ENCODE assay signal across 24 mouse cellular contexts in the genomic region with DNA sequence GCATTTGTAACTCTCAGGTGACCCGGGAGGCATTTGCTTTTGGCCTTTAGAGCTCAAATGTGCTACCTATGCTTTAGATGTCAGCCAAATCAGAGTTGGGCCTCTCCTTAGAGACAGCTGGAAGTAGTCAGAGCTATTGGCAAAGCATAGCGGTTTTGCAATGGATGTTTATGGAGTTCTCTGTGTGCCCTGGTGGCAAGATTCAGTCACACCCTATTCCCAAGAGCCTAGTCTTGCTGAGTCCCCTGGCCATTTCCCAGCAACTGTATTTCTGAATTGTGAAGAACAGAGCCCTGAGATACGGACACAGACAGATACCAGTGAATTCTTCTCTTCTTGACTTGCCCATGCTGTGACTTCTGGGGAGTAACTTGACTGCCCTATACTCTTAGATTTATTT. TPM values are rescaled to one million over a fixed set of nuclear protein-coding genes. Genes with fewer than 3 reads are reported as not detected.
DNase-seq lines count a peak whose midpoint lies in the region; ATAC-seq and TF ChIP-seq lines count a peak whose summit lies in the region.
"Had no signal": no experiment of that assay in that cellular context is flagged by ENCODE, and none has a peak within 500 bp of the region (broad histone marks: within the 10 kb centered on the region; RNA-seq: fewer than 3 reads in every experiment).

No protein-coding gene starts in this region.

- no peak overlapping the region for H3K4me3 ChIP-seq in gastrocnemius, adult 2 months
- H3K4me3 ChIP-seq in intestine, embryonic 16.5 days (ENCODE audit: low read length): no peak overlapping the region
- H3K4me3 ChIP-seq: embryonic facial prominence, embryonic 15.5 days; heart, embryonic 10.5 days; hindbrain, embryonic 10.5 days; limb, embryonic 15.5 days; liver, embryonic 15.5 days; megakaryocyte, embryonic 14.5 days; midbrain, embryonic 15.5 days had no signal

- H3K27ac ChIP-seq in gastrocnemius, adult 2 months: peak overlapping the region; percentile 74
- H3K27ac ChIP-seq in intestine, embryonic 16.5 days (ENCODE audit: low read length): no peak overlapping the region
- H3K27ac ChIP-seq: embryonic facial prominence, embryonic 15.5 days; heart, embryonic 10.5 days; hindbrain, embryonic 10.5 days; hindbrain, postnatal 0 days; kidney, postnatal 0 days; limb, embryonic 15.5 days; liver, embryonic 15.5 days; midbrain, embryonic 15.5 days; stomach, postnatal 0 days had no signal

- intact Hi-C loops in gastrocnemius, adult 2 months (cut with DNase I): loop anchor here (5.0 kb wide), 1 partner anchor 49 kb away; no protein-coding TSS in a partner anchor
- intact Hi-C loops in left cerebral cortex, postnatal 10 days (cut with DNase I): no loop called here

- DNase-seq in gastrocnemius, adult 2 months: peak; percentile 68
- no peak for DNase-seq in gastrocnemius, postnatal 10 days
- DNase-seq in 3T3-L1 (ENCODE audit: low read depth, low spot score): peak; percentile 63
- DNase-seq in fibroblast of lung, adult 2 months (ENCODE audit: low read depth): peak; percentile 24
- peak; percentile 49 for DNase-seq in lung, postnatal 14 days
- no peak for DNase-seq in left cerebral cortex, postnatal 10 days (ENCODE audit: extremely low spot score in 1 of 2, low spot score in 2 of 2)
- no peak for DNase-seq in right cerebral cortex, postnatal 4 days
- DNase-seq: adrenal gland, adult 8-10 months; B cell, adult 2 months; cerebellum, adult 11-12 months; cerebellum, postnatal 14 days; kidney, adult 18-20 months had no signal

- no peak overlapping the region for H3K4me2 ChIP-seq in intestine, embryonic 16.5 days (ENCODE audit: low read depth, low read length)
- H3K4me2 ChIP-seq: embryonic facial prominence, embryonic 15.5 days; limb, embryonic 15.5 days; liver, embryonic 15.5 days; midbrain, embryonic 15.5 days had no signal

- WGBS in intestine, embryonic 16.5 days: 86% methylated on average over 3 of the region's 3 CpGs

- TF ChIP-seq CTCF in gastrocnemius, adult 2 months (IDR thresholded peaks at IDR 0.05): peak; percentile 25; the same call in 1 of the 2 replicates

- H3K27me3 ChIP-seq in intestine, embryonic 16.5 days (replicated peaks; ENCODE audit: control insufficient read depth, insufficient read depth, low read length): no peaks in the 10 kb centered on the region
- H3K27me3 ChIP-seq: embryonic facial prominence, embryonic 15.5 days; limb, embryonic 15.5 days; liver, embryonic 15.5 days; midbrain, embryonic 15.5 days had no signal

- no peaks in the 10 kb centered on the region for H3K4me1 ChIP-seq in intestine, embryonic 16.5 days (ENCODE audit: control insufficient read depth, insufficient read depth, low read length)
- H3K4me1 ChIP-seq: embryonic facial prominence, embryonic 15.5 days; heart, embryonic 10.5 days; hindbrain, embryonic 10.5 days; limb, embryonic 15.5 days; liver, embryonic 15.5 days; megakaryocyte, embryonic 14.5 days; midbrain, embryonic 15.5 days had no signal

- ATAC-seq in intestine, embryonic 16.5 days: no peak
- ATAC-seq: hindbrain, postnatal 0 days; midbrain, embryonic 15.5 days had no signal

- no peak overlapping the region for H3K9ac ChIP-seq in intestine, embryonic 16.5 days (ENCODE audit: low read depth, low read length)
- H3K9ac ChIP-seq: embryonic facial prominence, embryonic 15.5 days; limb, embryonic 15.5 days; liver, embryonic 15.5 days; midbrain, embryonic 15.5 days had no signal

- H3K36me3 ChIP-seq in intestine, embryonic 16.5 days (ENCODE audit: control insufficient read depth, insufficient read depth, low read length): no peaks in the 10 kb centered on the region
- H3K36me3 ChIP-seq: embryonic facial prominence, embryonic 15.5 days; heart, embryonic 10.5 days; hindbrain, embryonic 10.5 days; limb, embryonic 15.5 days; liver, embryonic 15.5 days; midbrain, embryonic 15.5 days had no signal

- no peaks in the 10 kb centered on the region for H3K9me3 ChIP-seq in intestine, embryonic 16.5 days (ENCODE audit: control insufficient read depth, low read length)
- H3K9me3 ChIP-seq: embryonic facial prominence, embryonic 15.5 days; heart, embryonic 10.5 days; hindbrain, embryonic 10.5 days; limb, embryonic 15.5 days; liver, embryonic 15.5 days; megakaryocyte, embryonic 14.5 days; midbrain, embryonic 15.5 days had no signal

RNA-seq across cellular contexts. Expression of a gene that starts 9.7 kb away (rescaled TPM):
- 10 to 100 TPM; 12.6 to 16.5 TPM for total RNA-seq in gastrocnemius, adult 2 months (2021)
- total RNA-seq in gastrocnemius, postnatal 10 days (2021): 10 to 100 TPM; 74.8 to 93.5 TPM
- 8.3 and 9.0 TPM in 2 replicates for polyA plus RNA-seq in intestine, embryonic 16.5 days (2015; fragmentation: Nextera tagmentation; extraction: Ambion mirVana)
- total RNA-seq in left cerebral cortex, postnatal 10 days (2021): 10 to 100 TPM; 20.1 to 21.8 TPM

RNA-seq across cellular contexts. Expression of a gene that starts 45.1 kb away (rescaled TPM):
- total RNA-seq in gastrocnemius, adult 2 months (2021): 10 to 100 TPM; 13.0 to 24.0 TPM
- total RNA-seq in gastrocnemius, postnatal 10 days (2021): 10 to 100 TPM; 22.0 to 26.6 TPM
- polyA plus RNA-seq in intestine, embryonic 16.5 days (2015; fragmentation: Nextera tagmentation; extraction: Ambion mirVana): 46.6 and 46.8 TPM in 2 replicates
- total RNA-seq in left cerebral cortex, postnatal 10 days (2021): 1 to 10 TPM; 9.3 TPM

RNA-seq across cellular contexts. Expression of a gene that starts 57.9 kb away (rescaled TPM):
- total RNA-seq in gastrocnemius, adult 2 months (2021): under 1 TPM; 0.28 to 0.47 TPM
- total RNA-seq in gastrocnemius, postnatal 10 days (2021): under 1 TPM; 0.38 to 0.72 TPM
- polyA plus RNA-seq in intestine, embryonic 16.5 days (2015; fragmentation: Nextera tagmentation; extraction: Ambion mirVana): 1.6 and 1.8 TPM in 2 replicates
- 10 to 100 TPM; 39.1 to 41.7 TPM for total RNA-seq in left cerebral cortex, postnatal 10 days (2021)
- polyA plus RNA-seq: liver, embryonic 15.5 days; thymus, postnatal 0 days had no signal

Comparison
In these comparisons a context has a peak if more than half of its experiments do, and no peak if none do; other contexts are left out.
1. DNase-seq: peak in gastrocnemius, adult 2 months (single experiment), 3T3-L1 (single experiment), fibroblast of lung, adult 2 months (single experiment) and lung, postnatal 14 days (single experiment); none in gastrocnemius, postnatal 10 days (single experiment), left cerebral cortex, postnatal 10 days (0 of 2) and right cerebral cortex, postnatal 4 days (single experiment).
2. RNA of a gene that starts 57.9 kb away (total RNA-seq): 39.1 to 41.7 TPM in left cerebral cortex, postnatal 10 days; 0.38 to 0.72 TPM in gastrocnemius, postnatal 10 days and 0.28 to 0.47 TPM in gastrocnemius, adult 2 months; every median in the first group is over 10 times any median in the second.